Mouse (Mus musculus) megakaryocyte, embryonic 14.5 days (primary cell): Measurements from ENCODE around the gene Col12a1.

ENCODE experiments used
- FLI1 ChIP-seq: IDR thresholded peaks from 2 replicates; pipeline ENCODE4 v1.6.1; 2012; ENCODE audit warnings: low read length, inconsistent platforms, mixed read lengths
- GATA1 ChIP-seq: IDR thresholded peaks from 3 replicates; pipeline ENCODE4 v1.6.1; 2012; ENCODE audit warnings: mixed read lengths, low read length, inconsistent platforms, borderline replicate concordance

GRCm38 (mm10) chr9:79735608-79736007 is 17.0 kb upstream of the Col12a1 start:
- no peak for TF ChIP-seq GATA1
- no peak for TF ChIP-seq FLI1
